Mouse (Mus musculus) kidney, embryonic 15.5 days (tissue): ENCODE data around the gene Tmeff2. TPM values are rescaled to one million over a fixed set of nuclear protein-coding genes. Genes with fewer than 3 reads are reported as not detected.

Source experiments
- ATAC-seq: fragments of 200-750 bp; cut with Nextera tagmentation; replicated peaks from 2 replicates; pipeline ENCODE4 v1.8.0; 2017; ENCODE audit warnings: moderate TSS enrichment; ENCODE audit not compliant: low FRiP score
- H3K27ac ChIP-seq: fragments of 300-500 bp; sonication (generic); 2 replicates; pipeline ENCODE4 v1.5.1; 2015; ENCODE audit warnings: mild to moderate bottlenecking, inconsistent platforms
- H3K27me3 ChIP-seq: fragments of 300-500 bp; sonication (generic); 2 replicates; pipeline ENCODE4 v1.6.1; 2015; ENCODE audit warnings: inconsistent platforms
- H3K36me3 ChIP-seq: fragments of 300-500 bp; sonication (generic); 2 replicates; pipeline ENCODE4 v1.6.1; 2015; ENCODE audit warnings: inconsistent platforms
- H3K4me1 ChIP-seq: fragments of 300-500 bp; sonication (generic); 2 replicates; pipeline ENCODE4 v1.6.1; 2015; ENCODE audit warnings: inconsistent platforms
- H3K4me2 ChIP-seq: fragments of 300-500 bp; sonication (generic); 2 replicates; pipeline ENCODE4 v1.6.1; 2015; ENCODE audit warnings: moderate library complexity, mild to moderate bottlenecking, inconsistent platforms
- H3K4me3 ChIP-seq: fragments of 300-500 bp; sonication (generic); replicated peaks from 2 replicates; pipeline ENCODE4 v1.5.1; 2015; ENCODE audit warnings: mild to moderate bottlenecking, inconsistent platforms
- H3K9ac ChIP-seq: fragments of 300-500 bp; sonication (generic); 2 replicates; pipeline ENCODE4 v1.6.1; 2015; ENCODE audit warnings: mild to moderate bottlenecking, inconsistent platforms
- H3K9me3 ChIP-seq: fragments of 300-500 bp; sonication (generic); replicated peaks from 2 replicates; pipeline ENCODE4 v1.6.1; 2016; ENCODE audit warnings: inconsistent platforms
- WGBS: fragments of 180-500 bp; shearing (Covaris S2); methylation state at CpG from one replicate; pipeline ENCODE4 v1.1.7; 2015; ENCODE audit warnings: mixed read lengths; 5-methylcytosine and 5-hydroxymethylcytosine counted together
- polyA plus RNA-seq: library from polyadenylated mRNA; unstranded; fragments of >200 nt; fragmentation: Nextera tagmentation; extraction: Ambion mirVana; gene quantifications from 2 replicates; pipeline ENCODE4 v1.2.1, GENCODE M21; 2015

The Tmeff2 gene
- polyA plus RNA-seq, 1 experiment from 2014 or later: 5.7 TPM

- H3K4me3 ChIP-seq: no peak overlapping the region
- H3K27me3 ChIP-seq: no peaks in the 10 kb centered on the region
- no peak overlapping the region for H3K4me2 ChIP-seq
- H3K9ac ChIP-seq: no peak overlapping the region
- no peak overlapping the region for H3K27ac ChIP-seq
- no peaks in the 10 kb centered on the region for H3K4me1 ChIP-seq
- no peaks in the 10 kb centered on the region for H3K36me3 ChIP-seq
- ATAC-seq: no peak
- 88% methylated on average over 2 of the region's 2 CpGs for WGBS
- H3K9me3 ChIP-seq: no peaks in the 10 kb centered on the region
Measured at GRCm38 (mm10) chr1:51184276-51184675, 283.8 kb downstream of the Tmeff2 start.

- Histone ChIP-seq H3K27me3 (no peaks in the 10 kb centered on the region), H3K4me1 (no peaks in the 10 kb centered on the region), H3K27ac (no peak overlapping the region), H3K9ac (no peak overlapping the region), H3K9me3 (no peaks in the 10 kb centered on the region), H3K4me2 (no peak overlapping the region), H3K4me3 (no peak overlapping the region), H3K36me3 (no peaks in the 10 kb centered on the region)
- ATAC-seq: no peak
- WGBS: 92% methylated on average over 5 of the region's 5 CpGs
Measured at GRCm38 (mm10) chr1:51189008-51189407, 288.6 kb downstream of the Tmeff2 start.

- H3K9me3 ChIP-seq: no peaks in the 10 kb centered on the region
- H3K9ac ChIP-seq: no peak overlapping the region
- no peaks in the 10 kb centered on the region for H3K36me3 ChIP-seq
- no peak overlapping the region for H3K4me2 ChIP-seq
- H3K27me3 ChIP-seq: no peaks in the 10 kb centered on the region
- no peak for ATAC-seq
- no peaks in the 10 kb centered on the region for H3K4me1 ChIP-seq
- no peak overlapping the region for H3K27ac ChIP-seq
- no peak overlapping the region for H3K4me3 ChIP-seq
Measured at GRCm38 (mm10) chr1:51191253-51191652, 290.8 kb downstream of the Tmeff2 start.

GRCm38 (mm10) chr1:51191872-51192613 lies 291.6 kb downstream of the Tmeff2 start:
- Histone ChIP-seq H3K36me3 (no peaks in the 10 kb centered on the region), H3K4me3 (no peak overlapping the region), H3K27me3 (no peaks in the 10 kb centered on the region), H3K4me2 (no peak overlapping the region), H3K9ac (no peak overlapping the region), H3K4me1 (no peaks in the 10 kb centered on the region), H3K27ac (no peak overlapping the region), H3K9me3 (no peaks in the 10 kb centered on the region)
- 56% methylated on average over 6 of the region's 6 CpGs for WGBS
- ATAC-seq: no peak

- Histone ChIP-seq H3K9ac (no peak overlapping the region), H3K36me3 (no peaks in the 10 kb centered on the region), H3K27me3 (no peaks in the 10 kb centered on the region), H3K9me3 (no peaks in the 10 kb centered on the region), H3K4me3 (no peak overlapping the region), H3K27ac (no peak overlapping the region), H3K4me1 (no peaks in the 10 kb centered on the region), H3K4me2 (no peak overlapping the region)
- no peak for ATAC-seq
- WGBS: 83% methylated on average over 11 of the region's 11 CpGs
Measured at GRCm38 (mm10) chr1:51199088-51199830, 298.8 kb downstream of the Tmeff2 start.

- no peak overlapping the region for H3K4me3 ChIP-seq
- no peaks in the 10 kb centered on the region for H3K4me1 ChIP-seq
- H3K9me3 ChIP-seq: no peaks in the 10 kb centered on the region
- 89% methylated on average over 3 of the region's 3 CpGs for WGBS
- H3K36me3 ChIP-seq: no peaks in the 10 kb centered on the region
- no peaks in the 10 kb centered on the region for H3K27me3 ChIP-seq
- H3K27ac ChIP-seq: no peak overlapping the region
- H3K9ac ChIP-seq: no peak overlapping the region
- H3K4me2 ChIP-seq: no peak overlapping the region
- ATAC-seq: no peak
Measured at GRCm38 (mm10) chr1:51199954-51200353, 299.5 kb downstream of the Tmeff2 start.

GRCm38 (mm10) chr1:51215631-51216030 lies 315.2 kb downstream of the Tmeff2 start:
- H3K4me1 ChIP-seq: no peaks in the 10 kb centered on the region
- no peak overlapping the region for H3K4me3 ChIP-seq
- H3K27ac ChIP-seq: no peak overlapping the region
- no peak overlapping the region for H3K9ac ChIP-seq
- H3K27me3 ChIP-seq: no peaks in the 10 kb centered on the region
- H3K36me3 ChIP-seq: no peaks in the 10 kb centered on the region
- ATAC-seq: no peak
- no peaks in the 10 kb centered on the region for H3K9me3 ChIP-seq
- no peak overlapping the region for H3K4me2 ChIP-seq
- WGBS: 90% methylated on average over 3 of the region's 3 CpGs

- no peaks in the 10 kb centered on the region for H3K4me1 ChIP-seq
- H3K27me3 ChIP-seq: no peaks in the 10 kb centered on the region
- no peak overlapping the region for H3K4me3 ChIP-seq
- no peaks in the 10 kb centered on the region for H3K36me3 ChIP-seq
- 79% methylated on average over 5 of the region's 5 CpGs for WGBS
- H3K9me3 ChIP-seq: no peaks in the 10 kb centered on the region
- H3K27ac ChIP-seq: no peak overlapping the region
- no peak overlapping the region for H3K9ac ChIP-seq
- ATAC-seq: no peak
- H3K4me2 ChIP-seq: no peak overlapping the region
Measured at GRCm38 (mm10) chr1:51216292-51217050, 316.0 kb downstream of the Tmeff2 start.

GRCm38 (mm10) chr1:51217227-51217626 lies 316.8 kb downstream of the Tmeff2 start:
- Histone ChIP-seq H3K27me3 (no peaks in the 10 kb centered on the region), H3K4me1 (no peaks in the 10 kb centered on the region), H3K9me3 (no peaks in the 10 kb centered on the region), H3K36me3 (no peaks in the 10 kb centered on the region), H3K9ac (no peak overlapping the region), H3K27ac (no peak overlapping the region), H3K4me2 (no peak overlapping the region), H3K4me3 (no peak overlapping the region)
- 82% methylated on average over 7 of the region's 7 CpGs for WGBS
- ATAC-seq: no peak

- Histone ChIP-seq H3K27ac (no peak overlapping the region), H3K9me3 (no peaks in the 10 kb centered on the region)
- 80% methylated on average over 7 of the region's 7 CpGs for WGBS
Measured at GRCm38 (mm10) chr1:51225156-51225555, 324.7 kb downstream of the Tmeff2 start.

More at GRCm38 (mm10) chr1:51225156-51225555, 324.7 kb downstream of the Tmeff2 start:
- Histone ChIP-seq H3K9ac (no peak overlapping the region), H3K4me1 (no peaks in the 10 kb centered on the region), H3K27me3 (no peaks in the 10 kb centered on the region), H3K36me3 (no peaks in the 10 kb centered on the region), H3K4me2 (no peak overlapping the region), H3K4me3 (no peak overlapping the region)
- no peak for ATAC-seq
